Mouse (Mus musculus) kidney, postnatal 0 days (tissue): ENCODE measurements at regions not wholly inside any gene's neighbourhood (a gene's known extent, or its start where the extent isn't known, plus 50 kb on each side); places are given as distances from the start of the nearest gene placed in this dataset.
A peak's percentile ranks its signal among the peaks of the same experiment; 100 is the strongest.

Experiments
- ATAC-seq: fragments of 200-750 bp; cut with Nextera tagmentation; replicated peaks from 2 replicates; pipeline ENCODE4 v1.8.0; 2017; ENCODE audit warnings: low read depth, moderate number of reproducible peaks, moderate TSS enrichment, moderate library complexity; ENCODE audit not compliant: low FRiP score
- DNase-seq: peaks from one replicate; pipeline ENCODE4 v3.0.0-alpha.2; 2016; ENCODE audit warnings: low spot score
- H3K27ac ChIP-seq: fragments of 300-500 bp; sonication (generic); 2 replicates; pipeline ENCODE4 v1.5.1; 2014; ENCODE audit warnings: mild to moderate bottlenecking
- H3K27me3 ChIP-seq: fragments of 300-500 bp; sonication (generic); 2 replicates; pipeline ENCODE4 v1.6.1; 2014; ENCODE audit warnings: low read length, mixed read lengths; ENCODE audit not compliant: insufficient read depth
- H3K36me3 ChIP-seq: fragments of 300-500 bp; sonication (generic); 2 replicates; pipeline ENCODE4 v1.6.1; 2014; ENCODE audit warnings: low read length, mixed read lengths; ENCODE audit not compliant: insufficient read depth
- H3K4me1 ChIP-seq: fragments of 300-500 bp; sonication (generic); replicated peaks from 2 replicates; pipeline ENCODE4 v1.6.1; 2014; ENCODE audit warnings: antibody characterized with exemption, low read length, mixed read lengths; ENCODE audit not compliant: insufficient read depth
- H3K4me2 ChIP-seq: fragments of 300-500 bp; sonication (generic); 2 replicates; pipeline ENCODE4 v1.6.1; 2014; ENCODE audit warnings: mild to moderate bottlenecking, low read length, moderate library complexity, mixed read lengths
- H3K4me3 ChIP-seq: fragments of 300-500 bp; sonication (generic); replicated peaks from 2 replicates; pipeline ENCODE4 v1.5.1; 2014; ENCODE audit warnings: low read depth, low read length
- H3K9ac ChIP-seq: fragments of 300-500 bp; sonication (generic); 2 replicates; pipeline ENCODE4 v1.6.1; 2014; ENCODE audit warnings: low read depth, low read length
- H3K9me3 ChIP-seq: fragments of 300-500 bp; sonication (generic); replicated peaks from 2 replicates; pipeline ENCODE4 v1.6.1; 2016; ENCODE audit warnings: low read length, inconsistent platforms, mixed read lengths
- CTCF ChIP-seq: IDR thresholded peaks from 2 replicates; pipeline ENCODE4 v1.5.1; 2016; ENCODE audit warnings: antibody characterized with exemption, low read depth, mild to moderate bottlenecking, moderate library complexity
- WGBS: fragments of 180-500 bp; shearing (Covaris S2); extraction: QIAGEN DNeasy Blood & Tissue Kit; methylation state at CpG from one replicate; pipeline ENCODE4 v1.1.7; 2014; 5-methylcytosine and 5-hydroxymethylcytosine counted together

- DNase-seq (peak; percentile 85), ATAC-seq (no peak)
- no peak overlapping the region for H3K9ac ChIP-seq
- H3K36me3 ChIP-seq: no peaks in the 10 kb centered on the region
- no peaks in the 10 kb centered on the region for H3K9me3 ChIP-seq
- TF ChIP-seq CTCF: no peak
- H3K4me1 ChIP-seq: no peaks in the 10 kb centered on the region
- whole genome bisulfite sequencing: 22% methylated on average over 3 of the region's 3 CpGs
- no peak overlapping the region for H3K27ac ChIP-seq
- H3K27me3 ChIP-seq: 0 out of 2 replicates have a peak, but pooled peaks cover 3% of the 10 kb centered on the region
- H3K4me2 ChIP-seq: no peak overlapping the region
- no peak overlapping the region for H3K4me3 ChIP-seq
Measured at GRCm38 (mm10) chr9:61484391-61484790, 112.2 kb downstream of the Tle3 start.

DNA sequence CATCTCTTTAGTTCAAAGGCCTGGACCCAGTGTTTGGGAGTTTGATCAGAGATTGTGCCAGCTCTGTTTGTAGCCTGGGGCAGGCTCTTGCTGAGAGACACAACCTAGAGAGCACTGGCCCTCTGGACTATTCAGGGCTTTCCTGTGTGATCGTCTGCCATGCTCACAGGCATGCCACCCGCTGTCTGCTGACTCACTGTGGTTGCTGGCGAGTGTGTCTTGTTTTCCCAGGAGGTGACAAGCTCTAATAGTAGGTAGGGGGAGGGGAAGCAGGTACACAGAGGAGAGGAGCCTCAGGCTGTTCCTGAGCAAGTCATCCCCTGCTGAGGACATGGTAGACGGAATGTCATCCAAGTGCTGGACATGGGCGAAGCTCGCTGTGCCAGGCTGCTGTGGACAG is 107.5 kb downstream of the Tle3 start:
- Histone ChIP-seq H3K9me3 (no peaks in the 10 kb centered on the region), H3K36me3 (no peaks in the 10 kb centered on the region), H3K4me1 (no peaks in the 10 kb centered on the region), H3K27ac (no peak overlapping the region), H3K4me3 (no peak overlapping the region), H3K9ac (no peak overlapping the region), H3K27me3 (no peaks in the 10 kb centered on the region), H3K4me2 (no peak overlapping the region)
- no peak for DNase-seq
- no peak for ATAC-seq
- TF ChIP-seq CTCF: no peak
- 42% methylated on average over 6 of the region's 6 CpGs for WGBS

- Histone ChIP-seq H3K36me3 (no peaks in the 10 kb centered on the region), H3K27me3 (no peaks in the 10 kb centered on the region), H3K4me3 (no peak overlapping the region), H3K27ac (no peak overlapping the region), H3K4me1 (no peaks in the 10 kb centered on the region), H3K4me2 (no peak overlapping the region), H3K9ac (no peak overlapping the region), H3K9me3 (no peaks in the 10 kb centered on the region)
- ATAC-seq (no peak), DNase-seq (no peak)
- WGBS: 39% methylated on average over 9 of the region's 9 CpGs
- TF ChIP-seq CTCF: no peak
Measured at GRCm38 (mm10) chr9:61478862-61479261, 106.7 kb downstream of the Tle3 start.

DNA sequence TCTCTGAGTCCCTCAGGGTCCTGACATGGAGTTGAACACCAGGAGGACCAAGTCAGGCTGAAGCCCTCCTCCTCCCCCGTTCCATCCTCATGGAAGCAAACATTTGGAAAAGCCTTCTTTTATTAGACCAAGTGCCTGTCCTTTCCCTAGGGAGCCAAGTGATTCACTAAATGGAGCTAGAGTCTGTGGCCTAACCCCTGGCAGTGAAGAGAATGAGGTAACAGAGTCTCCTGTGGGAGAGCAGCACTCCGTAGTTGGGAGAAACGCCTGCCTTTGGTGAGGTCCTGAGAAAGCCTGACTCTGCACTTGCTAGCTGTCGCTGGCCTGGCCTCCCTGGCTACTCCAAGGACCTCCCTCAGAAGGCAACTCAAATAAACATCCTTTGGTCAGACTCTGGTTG is 104.2 kb downstream of the Tle3 start:
- no peak for ATAC-seq

DNA sequence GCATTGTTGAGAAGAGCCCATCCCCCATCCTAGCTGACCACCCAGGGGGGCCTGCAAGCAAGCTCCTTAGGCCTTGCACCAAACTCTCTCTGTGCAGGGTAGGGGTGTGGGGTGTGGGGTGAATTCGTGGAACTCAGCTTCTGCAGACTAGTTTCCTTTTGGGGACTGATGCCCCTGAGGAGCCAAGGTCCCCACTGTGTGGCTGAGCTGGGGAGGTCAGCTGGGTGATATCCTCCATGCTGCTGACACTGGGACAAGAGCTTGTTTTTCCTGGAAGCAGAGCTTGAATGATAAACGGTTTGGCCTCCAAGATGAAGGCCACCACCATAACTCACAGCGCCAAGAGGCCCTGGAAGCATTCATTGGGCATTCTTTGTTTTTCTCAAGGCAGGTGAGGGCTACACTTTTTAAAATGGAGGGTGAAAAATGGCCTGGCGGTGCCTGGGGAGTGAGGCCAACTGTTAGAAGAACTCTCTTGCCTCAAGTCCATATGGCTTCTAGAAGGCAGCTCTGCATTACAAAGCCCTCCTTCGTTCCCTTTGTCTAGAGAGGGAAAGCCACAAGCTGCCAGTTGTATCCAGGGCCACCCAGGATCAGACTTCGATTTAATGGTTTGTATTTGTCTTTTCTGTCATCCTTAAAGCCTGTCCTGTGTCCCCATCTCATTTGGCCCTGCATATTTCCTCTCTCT is 98.8 kb downstream of the Tle3 start:
- Histone ChIP-seq H3K9me3 (0 out of 2 replicates have a peak, but pooled peaks cover under 1% of the 10 kb centered on the region), H3K9ac (no peak overlapping the region), H3K4me2 (no peak overlapping the region), H3K27me3 (no peaks in the 10 kb centered on the region), H3K27ac (no peak overlapping the region), H3K4me1 (peaks cover 3% of the 10 kb centered on the region; the same call in 1 of the 2 replicates), H3K4me3 (no peak overlapping the region), H3K36me3 (no peaks in the 10 kb centered on the region)
- 0 out of 2 replicates have a peak, but pooled peaks have one; percentile 29 for ATAC-seq
- peak; percentile 57 for DNase-seq
- WGBS: 43% methylated on average over 6 of the region's 6 CpGs
- no peak for TF ChIP-seq CTCF

More for the DNA sequence above, 104.2 kb downstream of the Tle3 start:
- Histone ChIP-seq H3K4me2 (no peak overlapping the region), H3K9ac (no peak overlapping the region), H3K4me1 (no peaks in the 10 kb centered on the region), H3K27ac (no peak overlapping the region), H3K27me3 (no peaks in the 10 kb centered on the region), H3K9me3 (no peaks in the 10 kb centered on the region), H3K36me3 (no peaks in the 10 kb centered on the region), H3K4me3 (no peak overlapping the region)
- DNase-seq: no peak
- WGBS: 59% methylated on average over 4 of the region's 4 CpGs
- no peak for TF ChIP-seq CTCF

DNA sequence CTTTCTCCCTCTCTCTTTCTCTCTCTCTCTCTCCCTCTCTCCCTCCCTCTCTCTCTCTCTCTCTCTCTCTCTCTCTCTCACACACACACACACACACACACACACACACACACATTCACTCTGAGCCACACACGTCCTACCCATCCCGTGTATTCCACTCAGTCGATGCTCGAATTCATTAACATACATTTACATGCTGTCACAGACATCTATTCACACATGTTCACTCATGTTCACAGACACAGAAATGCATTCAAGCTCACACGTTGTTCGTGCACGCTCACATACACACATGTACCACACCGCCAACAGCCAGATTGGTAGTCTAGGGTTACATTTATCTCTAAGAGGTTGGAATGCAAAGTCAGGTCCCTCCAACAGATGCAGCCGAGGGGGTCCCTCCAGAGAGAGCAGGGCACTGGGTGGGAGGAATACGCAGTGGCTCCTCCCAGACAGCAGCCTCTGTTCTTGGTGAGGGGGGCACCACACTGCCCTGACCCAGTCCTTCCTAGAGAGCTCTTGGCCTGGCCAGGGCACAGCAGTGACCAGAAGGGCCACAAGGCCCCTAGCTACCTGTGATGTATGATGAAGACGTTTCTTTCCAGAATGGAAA is 96.8 kb downstream of the Tle3 start:
- WGBS: 52% methylated on average over 11 of the region's 11 CpGs
- H3K4me2 ChIP-seq: no peak overlapping the region
- H3K27me3 ChIP-seq: no peaks in the 10 kb centered on the region
- H3K4me1 ChIP-seq: peaks cover 3% of the 10 kb centered on the region; the same call in 1 of the 2 replicates
- no peaks in the 10 kb centered on the region for H3K36me3 ChIP-seq
- DNase-seq (no peak), ATAC-seq (no peak)
- no peak overlapping the region for H3K9ac ChIP-seq
- H3K27ac ChIP-seq: no peak overlapping the region
- 0 out of 2 replicates have a peak, but pooled peaks cover 7% of the 10 kb centered on the region for H3K9me3 ChIP-seq
- H3K4me3 ChIP-seq: no peak overlapping the region
- no peak for TF ChIP-seq CTCF
